Mouse (Mus musculus) olfactory bulb, adult 2 months (tissue): ENCODE results near the gene Myh2.

ENCODE experiments used
- CTCF ChIP-seq: fragments of 200-500 bp; IDR thresholded peaks from 2 replicates; pipeline ENCODE4 v1.5.1; 2012; ENCODE audit warnings: low read depth, mild to moderate bottlenecking, low read length, moderate library complexity; ENCODE audit not compliant: insufficient read depth
- POLR2A ChIP-seq: fragments of 200-500 bp; IDR thresholded peaks from 2 replicates; pipeline ENCODE4 v1.6.1; 2012; ENCODE audit warnings: mild to moderate bottlenecking, low read depth, low read length, moderate library complexity; ENCODE audit not compliant: insufficient read depth

DNA sequence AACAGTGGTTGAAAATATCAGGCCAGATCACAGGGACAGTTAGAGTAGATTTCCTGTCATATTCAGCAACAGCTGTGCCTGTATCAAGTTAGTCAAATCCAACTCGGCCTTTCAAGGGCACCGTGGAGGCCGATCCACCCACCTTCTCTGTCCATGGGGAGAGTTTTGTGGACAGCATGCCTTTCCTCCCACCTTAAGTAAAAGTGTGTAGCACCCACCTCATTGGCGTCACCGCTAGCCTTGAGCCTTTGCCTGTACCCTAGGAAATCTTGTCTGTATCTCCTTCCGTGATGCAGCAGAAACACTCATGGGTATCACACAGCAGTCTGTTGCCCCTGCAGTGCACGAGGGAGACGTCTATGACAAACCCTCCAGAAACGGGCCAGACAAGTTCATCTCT, 66.0 kb downstream of the Myh2 start:
- TF ChIP-seq POLR2A (no peak), CTCF (no peak)
